Mouse (Mus musculus) liver, postnatal 0 days (tissue): Measurements from ENCODE around the gene Rufy2.

ENCODE experiments used
- CTCF ChIP-seq: sonication (generic); IDR thresholded peaks from 2 replicates; pipeline ENCODE4 v1.5.1; 2016; ENCODE audit warnings: antibody characterized with exemption, low read depth
- EP300 ChIP-seq: IDR thresholded peaks from 2 replicates; pipeline ENCODE4 v1.6.1; 2016; ENCODE audit warnings: antibody characterized with exemption, low read depth, mild to moderate bottlenecking

DNA sequence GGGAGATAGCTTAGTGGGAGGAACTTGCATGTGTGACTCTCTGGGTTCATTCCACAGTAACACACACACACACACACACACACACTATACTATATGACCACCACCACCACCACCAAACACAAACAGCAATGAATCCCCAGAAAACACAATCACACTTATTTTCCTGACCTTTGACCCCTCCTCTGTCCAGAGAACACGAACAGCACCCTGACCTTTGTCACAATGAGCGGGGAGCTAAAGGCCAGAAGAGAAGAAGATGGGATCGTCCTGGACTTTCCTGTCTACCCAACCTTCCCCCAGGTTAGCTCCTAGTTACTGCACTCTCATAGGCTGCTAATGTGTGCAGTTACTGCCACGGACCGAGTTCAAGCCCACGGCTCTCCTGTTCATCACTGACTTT lies 72.0 kb downstream of the Rufy2 start:
- no peak for TF ChIP-seq CTCF
- no peak for TF ChIP-seq EP300
